Mouse (Mus musculus) heart, embryonic 16.5 days (tissue): Measurements from ENCODE around the gene Mtln. TPM values are rescaled to one million over a fixed set of nuclear protein-coding genes. Genes with fewer than 3 reads are reported as not detected.

Experiments
- ATAC-seq: fragments of 200-750 bp; cut with Nextera tagmentation; replicated peaks from 2 replicates; pipeline ENCODE4 v1.8.0; 2017; ENCODE audit warnings: moderate number of reproducible peaks; ENCODE audit not compliant: insufficient read depth, low FRiP score; ENCODE audit errors: extremely low read depth
- H3K27ac ChIP-seq: fragments of 300-500 bp; sonication (generic); 2 replicates; pipeline ENCODE4 v1.5.1; 2014; ENCODE audit warnings: mild to moderate bottlenecking, low read length, control low read depth, moderate library complexity
- H3K27me3 ChIP-seq: fragments of 300-500 bp; sonication (generic); 2 replicates; pipeline ENCODE4 v1.6.1; 2014; ENCODE audit warnings: low read length, mixed read lengths; ENCODE audit not compliant: control insufficient read depth, insufficient read depth
- H3K36me3 ChIP-seq: fragments of 300-500 bp; sonication (generic); 2 replicates; pipeline ENCODE4 v1.6.1; 2014; ENCODE audit not compliant: control insufficient read depth, insufficient read depth
- H3K4me1 ChIP-seq: fragments of 300-500 bp; sonication (generic); 2 replicates; pipeline ENCODE4 v1.6.1; 2014; ENCODE audit warnings: low read length, mixed read lengths; ENCODE audit not compliant: control insufficient read depth, insufficient read depth
- H3K4me2 ChIP-seq: fragments of 300-500 bp; sonication (generic); 2 replicates; pipeline ENCODE4 v1.6.1; 2014; ENCODE audit warnings: low read depth, mild to moderate bottlenecking, control low read depth, low read length
- H3K4me3 ChIP-seq: fragments of 300-500 bp; sonication (generic); 2 replicates; pipeline ENCODE4 v1.5.1; 2014; ENCODE audit warnings: mild to moderate bottlenecking, control low read depth, low read length
- H3K9ac ChIP-seq: fragments of 300-500 bp; sonication (generic); 2 replicates; pipeline ENCODE4 v1.6.1; 2014; ENCODE audit warnings: low read length, control low read depth
- H3K9me3 ChIP-seq: fragments of 300-500 bp; sonication (generic); replicated peaks from 2 replicates; pipeline ENCODE4 v1.6.1; 2016; ENCODE audit warnings: low read length; ENCODE audit not compliant: control insufficient read depth
- WGBS: fragments of 180-500 bp; shearing (Covaris S2); extraction: QIAGEN DNeasy Blood & Tissue Kit; methylation state at CpG from one replicate; pipeline ENCODE4 v1.1.7; 2014; 5-methylcytosine and 5-hydroxymethylcytosine counted together
- polyA plus RNA-seq: library from polyadenylated mRNA; unstranded; fragments of >200 nt; fragmentation: Nextera tagmentation; extraction: Ambion mirVana; gene quantifications from 2 replicates; pipeline ENCODE4 v1.2.1, GENCODE M21; 2015

The Mtln gene
- polyA plus RNA-seq, 1 experiment from 2014 or later: 39.0 TPM

GRCm38 (mm10) chr2:127760014-127760413 lies 32.3 kb downstream of the Mtln start:
- WGBS: 85% methylated on average over 6 of the region's 6 CpGs
- peaks cover 11% of the 10 kb centered on the region; the same call in 1 of the 2 replicates for H3K4me1 ChIP-seq
- H3K9ac ChIP-seq: no peak overlapping the region
- H3K36me3 ChIP-seq: peaks cover 5% of the 10 kb centered on the region; the same call in 1 of the 2 replicates
- no peak overlapping the region for H3K27ac ChIP-seq
- H3K4me2 ChIP-seq: no peak overlapping the region
- H3K9me3 ChIP-seq: no peaks in the 10 kb centered on the region
- no peaks in the 10 kb centered on the region for H3K27me3 ChIP-seq
- no peak overlapping the region for H3K4me3 ChIP-seq
- ATAC-seq: no peak

GRCm38 (mm10) chr2:127759157-127759880 lies 33.0 kb downstream of the Mtln start:
- no peaks in the 10 kb centered on the region for H3K9me3 ChIP-seq
- no peaks in the 10 kb centered on the region for H3K27me3 ChIP-seq
- 35% methylated on average over 5 of the region's 5 CpGs for WGBS
- H3K4me2 ChIP-seq: no peak overlapping the region
- peaks cover 11% of the 10 kb centered on the region; the same call in 1 of the 2 replicates for H3K4me1 ChIP-seq
- no peak overlapping the region for H3K9ac ChIP-seq
- no peak overlapping the region for H3K4me3 ChIP-seq
- peak overlapping the region; percentile 59 for H3K27ac ChIP-seq
- peak; percentile 55 for ATAC-seq
- H3K36me3 ChIP-seq: peaks cover 3% of the 10 kb centered on the region; the same call in 1 of the 2 replicates

GRCm38 (mm10) chr2:127757171-127757570 lies 35.1 kb downstream of the Mtln start:
- 24% methylated on average over 8 of the region's 8 CpGs for WGBS
- Histone ChIP-seq H3K27ac (no peak overlapping the region), H3K9ac (peak overlapping the region; percentile 39; the same call in 1 of the 2 replicates)

GRCm38 (mm10) chr2:127754113-127754512 lies 38.2 kb downstream of the Mtln start:
- Histone ChIP-seq H3K4me1 (peaks cover 7% of the 10 kb centered on the region; the same call in 1 of the 2 replicates), H3K27me3 (no peaks in the 10 kb centered on the region), H3K9ac (no peak overlapping the region), H3K9me3 (no peaks in the 10 kb centered on the region), H3K27ac (no peak overlapping the region), H3K4me3 (no peak overlapping the region), H3K36me3 (no peaks in the 10 kb centered on the region), H3K4me2 (no peak overlapping the region)
- WGBS: 83% methylated on average over 4 of the region's 4 CpGs
- no peak for ATAC-seq

More at GRCm38 (mm10) chr2:127757171-127757570, 35.1 kb downstream of the Mtln start:
- Histone ChIP-seq H3K27me3 (no peaks in the 10 kb centered on the region), H3K4me2 (peak overlapping the region; percentile 30; the same call in 1 of the 2 replicates), H3K36me3 (peaks cover 2% of the 10 kb centered on the region; the same call in 1 of the 2 replicates), H3K9me3 (no peaks in the 10 kb centered on the region), H3K4me1 (peaks cover 11% of the 10 kb centered on the region; the same call in 1 of the 2 replicates), H3K4me3 (no peak overlapping the region)
- ATAC-seq: no peak

GRCm38 (mm10) chr2:127751849-127752610 lies 40.3 kb downstream of the Mtln start:
- Histone ChIP-seq H3K4me2 (no peak overlapping the region), H3K27me3 (no peaks in the 10 kb centered on the region), H3K4me3 (no peak overlapping the region), H3K27ac (no peak overlapping the region), H3K9ac (no peak overlapping the region), H3K36me3 (no peaks in the 10 kb centered on the region), H3K4me1 (no peaks in the 10 kb centered on the region), H3K9me3 (no peaks in the 10 kb centered on the region)
- no peak for ATAC-seq
- 67% methylated on average over 11 of the region's 11 CpGs for WGBS

GRCm38 (mm10) chr2:127749376-127749775 lies 42.9 kb downstream of the Mtln start:
- Histone ChIP-seq H3K9me3 (no peaks in the 10 kb centered on the region), H3K27ac (no peak overlapping the region), H3K4me2 (no peak overlapping the region), H3K36me3 (0 out of 2 replicates have a peak, but pooled peaks cover 3% of the 10 kb centered on the region), H3K4me3 (no peak overlapping the region), H3K4me1 (no peaks in the 10 kb centered on the region), H3K27me3 (no peaks in the 10 kb centered on the region), H3K9ac (no peak overlapping the region)
- no peak for ATAC-seq
- 63% methylated on average over 1 of the region's 1 CpGs for WGBS

- H3K9ac ChIP-seq: no peak overlapping the region
- H3K4me1 ChIP-seq: no peaks in the 10 kb centered on the region
- H3K27ac ChIP-seq: no peak overlapping the region
- H3K27me3 ChIP-seq: no peaks in the 10 kb centered on the region
- H3K9me3 ChIP-seq: no peaks in the 10 kb centered on the region
- H3K36me3 ChIP-seq: 0 out of 2 replicates have a peak, but pooled peaks cover 3% of the 10 kb centered on the region
- ATAC-seq: no peak
- no peak overlapping the region for H3K4me3 ChIP-seq
- H3K4me2 ChIP-seq: no peak overlapping the region
- 75% methylated on average over 7 of the region's 7 CpGs for WGBS
These were observed 44.0 kb downstream of the Mtln start for GRCm38 (mm10) chr2:127748316-127748715.

GRCm38 (mm10) chr2:127742637-127743036 lies 49.7 kb downstream of the Mtln start:
- Histone ChIP-seq H3K4me2 (no peak overlapping the region), H3K9ac (no peak overlapping the region), H3K9me3 (no peaks in the 10 kb centered on the region), H3K27ac (no peak overlapping the region), H3K4me1 (no peaks in the 10 kb centered on the region), H3K27me3 (no peaks in the 10 kb centered on the region), H3K4me3 (no peak overlapping the region), H3K36me3 (peaks cover 3% of the 10 kb centered on the region; the same call in 1 of the 2 replicates)
- no peak for ATAC-seq
- 81% methylated on average over 3 of the region's 3 CpGs for WGBS
